Mouse (Mus musculus) myocyte (in vitro differentiated cells): Measurements from ENCODE around the gene Cd55b.
"Not testable (repeated sequence)": the region's sequence is repeated elsewhere in the genome, so short reads cannot be mapped to it uniquely, and the experiment has no call there.

Source experiments
- E2F4 ChIP-seq: IDR thresholded peaks from one replicate; pipeline ENCODE4 v1.6.1; 2011; ENCODE audit warnings: mild to moderate bottlenecking, control low read depth, moderate library complexity; ENCODE audit not compliant: insufficient read depth
- MAX ChIP-seq: IDR thresholded peaks from one replicate; pipeline ENCODE4 v1.6.1; 2011; ENCODE audit warnings: low read depth, mild to moderate bottlenecking, control low read depth
- POLR2A ChIP-seq: IDR thresholded peaks from one replicate; pipeline ENCODE4 v1.6.1; 2011; ENCODE audit warnings: low read depth, mild to moderate bottlenecking, control low read depth, moderate library complexity; ENCODE audit not compliant: insufficient read length
- POLR2AphosphoS2 ChIP-seq: IDR thresholded peaks from one replicate; pipeline ENCODE4 v1.6.1; 2011; ENCODE audit warnings: low read depth, control low read depth; ENCODE audit not compliant: insufficient read length
- SRF ChIP-seq: IDR thresholded peaks from one replicate; pipeline ENCODE4 v1.6.1; 2011; ENCODE audit warnings: low read depth; ENCODE audit not compliant: control insufficient read depth, insufficient read length
- TCF12 ChIP-seq: IDR thresholded peaks from one replicate; pipeline ENCODE4 v1.6.1; 2011; ENCODE audit warnings: mild to moderate bottlenecking, control low read depth; ENCODE audit not compliant: poor library complexity, insufficient read depth, severe bottlenecking
- TCF3 ChIP-seq: IDR thresholded peaks from one replicate; pipeline ENCODE4 v1.6.1; 2011; ENCODE audit warnings: low read depth, control low read depth; ENCODE audit not compliant: insufficient read length
- USF1 ChIP-seq: IDR thresholded peaks from one replicate; pipeline ENCODE4 v1.6.1; 2011; ENCODE audit warnings: low read depth, mild to moderate bottlenecking, control low read depth, moderate library complexity

DNA sequence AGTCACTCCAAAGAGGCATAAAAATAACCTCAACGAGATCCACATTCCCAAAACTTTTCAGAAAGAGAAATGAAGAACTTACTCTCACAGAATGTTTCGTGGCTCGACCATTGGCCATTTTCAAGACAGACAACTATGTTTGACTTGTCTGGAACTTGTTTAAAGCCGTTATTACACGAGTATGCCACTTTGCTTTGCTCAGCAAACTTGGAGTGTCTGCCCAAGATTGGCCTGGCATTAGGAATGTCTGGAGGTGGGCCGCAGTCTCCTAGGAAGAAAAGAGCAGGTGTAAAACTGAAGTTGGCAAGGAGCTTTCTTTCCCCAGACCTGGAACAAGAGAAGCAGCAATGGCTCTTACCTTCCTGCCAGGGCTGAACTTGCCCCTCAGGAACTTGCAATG lies 776 bp downstream of the Cd55b start:
- TF ChIP-seq MAX, POLR2AphosphoS2, POLR2A, USF1, TCF12, E2F4, TCF3, SRF: not testable (repeated sequence)
